Mouse (Mus musculus): ENCODE measurements at regions not wholly inside any gene's neighbourhood (a gene's known extent, or its start where the extent isn't known, plus 50 kb on each side); places are given as distances from the start of the nearest gene placed in this dataset.

DNA sequence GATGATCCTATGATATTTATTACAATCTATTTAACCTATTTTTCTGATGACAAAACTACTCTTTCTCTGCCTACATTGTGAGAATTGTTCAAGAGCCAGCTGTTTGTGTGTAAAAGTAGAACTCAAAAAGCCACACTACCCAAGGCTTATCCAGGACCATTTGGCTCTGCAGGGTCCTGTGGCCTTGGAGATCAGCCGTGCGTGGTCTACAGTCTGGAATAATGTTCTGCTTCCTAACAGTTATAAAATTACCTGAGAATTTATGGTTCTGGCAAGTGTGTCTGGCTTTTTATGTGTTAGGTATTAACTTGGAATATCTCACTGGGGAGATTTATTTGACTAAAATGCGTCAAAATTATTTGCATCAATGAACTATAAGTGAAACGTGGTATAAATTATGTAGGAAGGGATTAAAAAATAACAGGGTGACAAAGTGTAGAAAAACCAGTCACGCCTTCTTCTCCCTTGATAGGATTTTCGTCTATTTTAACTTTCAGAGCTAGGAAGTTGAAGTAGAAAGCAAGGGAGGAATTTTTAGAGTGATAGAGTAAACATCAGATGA, 1789.0 kb upstream of the Gm7489 start:
- DNase-seq (ENCODE audit: low spot score) (no peak), ATAC-seq (ENCODE audit: extremely low read depth, insufficient number of reproducible peaks, low FRiP score, poor library complexity, severe bottlenecking) (no peak)
- Histone ChIP-seq H3K4me1 (ENCODE audit: insufficient read depth, low read depth, low read length) (no peaks in the 10 kb centered on the region), H3K4me3 (ENCODE audit: low read depth, low read length) (no peak overlapping the region), H3K27me3 (ENCODE audit: insufficient read depth, low read length) (no peaks in the 10 kb centered on the region), H3K36me3 (replicated peaks) (no peaks in the 10 kb centered on the region), H3K9me3 (replicated peaks) (no peaks in the 10 kb centered on the region)
- TF ChIP-seq GATA2 (IDR thresholded peaks at IDR 0.05; ENCODE audit: borderline replicate concordance, low read depth, low read length) (no peak), POLR2AphosphoS5 (IDR thresholded peaks at IDR 0.05; ENCODE audit: insufficient replicate concordance, low read depth, low read length) (no peak), CTCF (IDR thresholded peaks at IDR 0.05; ENCODE audit: low read depth, low read length) (no peak), TAL1 (conservative IDR thresholded peaks at IDR 0.05; ENCODE audit: low read depth, low read length) (no peak), GATA1 (IDR thresholded peaks at IDR 0.05; ENCODE audit: borderline replicate concordance, low read length) (no peak)

DNA sequence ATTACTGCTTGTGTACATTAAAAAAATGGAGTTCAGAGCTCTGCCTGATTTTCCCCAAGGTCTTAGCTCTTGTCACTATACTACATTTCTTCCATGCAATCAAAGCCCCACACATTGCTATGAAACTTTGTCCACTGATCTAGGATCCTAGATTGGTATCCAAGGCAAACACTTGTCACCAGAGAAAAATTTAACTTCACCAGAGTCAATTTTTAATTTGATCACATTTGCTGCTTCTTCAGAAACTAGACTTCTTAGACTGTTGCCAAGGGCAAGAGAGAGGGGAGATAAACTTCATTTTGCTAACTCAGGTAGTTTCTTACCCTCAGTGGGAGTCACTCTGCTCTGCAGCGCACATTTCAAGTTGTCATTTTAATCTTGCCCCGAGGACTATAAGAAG, 1775.9 kb upstream of the Gm7489 start:
- TF ChIP-seq CTCF (IDR thresholded peaks at IDR 0.05; ENCODE audit: low read depth, low read length), result no peak
- no peak for TF ChIP-seq POLR2AphosphoS5 (IDR thresholded peaks at IDR 0.05; ENCODE audit: insufficient replicate concordance, low read depth, low read length)
- TF ChIP-seq GATA2 (IDR thresholded peaks at IDR 0.05; ENCODE audit: borderline replicate concordance, low read depth, low read length), result no peak
- TF ChIP-seq GATA1 (IDR thresholded peaks at IDR 0.05; ENCODE audit: borderline replicate concordance, low read length), result no peak
- no peak for TF ChIP-seq TAL1 (conservative IDR thresholded peaks at IDR 0.05; ENCODE audit: low read depth, low read length)
- Histone ChIP-seq H3K4me3 (ENCODE audit: low read depth, low read length) (no peak overlapping the region), H3K9me3 (replicated peaks) (no peaks in the 10 kb centered on the region), H3K27me3 (ENCODE audit: insufficient read depth, low read length) (no peaks in the 10 kb centered on the region), H3K4me1 (ENCODE audit: insufficient read depth, low read depth, low read length) (no peaks in the 10 kb centered on the region), H3K36me3 (replicated peaks) (no peaks in the 10 kb centered on the region)
- ATAC-seq (ENCODE audit: extremely low read depth, insufficient number of reproducible peaks, low FRiP score, poor library complexity, severe bottlenecking), result no peak
- DNase-seq (ENCODE audit: low spot score), result no peak

- H3K36me3 ChIP-seq (replicated peaks), result no peaks in the 10 kb centered on the region
- H3K4me1 ChIP-seq (ENCODE audit: insufficient read depth, low read depth, low read length), result no peaks in the 10 kb centered on the region
- no peak for ATAC-seq (ENCODE audit: extremely low read depth, insufficient number of reproducible peaks, low FRiP score, poor library complexity, severe bottlenecking)
- TF ChIP-seq CTCF (IDR thresholded peaks at IDR 0.05; ENCODE audit: low read depth, low read length), result no peak
- no peak for TF ChIP-seq POLR2AphosphoS5 (IDR thresholded peaks at IDR 0.05; ENCODE audit: insufficient replicate concordance, low read depth, low read length)
- TF ChIP-seq TAL1 (conservative IDR thresholded peaks at IDR 0.05; ENCODE audit: low read depth, low read length), result no peak
- TF ChIP-seq GATA2 (IDR thresholded peaks at IDR 0.05; ENCODE audit: borderline replicate concordance, low read depth, low read length), result no peak
- TF ChIP-seq GATA1 (IDR thresholded peaks at IDR 0.05; ENCODE audit: borderline replicate concordance, low read length), result no peak
- no peaks in the 10 kb centered on the region for H3K9me3 ChIP-seq (replicated peaks)
- no peak overlapping the region for H3K4me3 ChIP-seq (ENCODE audit: low read depth, low read length)
- DNase-seq (ENCODE audit: low spot score), result no peak
- no peaks in the 10 kb centered on the region for H3K27me3 ChIP-seq (ENCODE audit: insufficient read depth, low read length)
Observed at GRCm38 (mm10) chr15:52114368-52115036, 1770.2 kb upstream of the Gm7489 start.

- no peak for TF ChIP-seq GATA1 (IDR thresholded peaks at IDR 0.05; ENCODE audit: borderline replicate concordance, low read length)
- ATAC-seq (ENCODE audit: extremely low read depth, insufficient number of reproducible peaks, low FRiP score, poor library complexity, severe bottlenecking) (peak; percentile 45), DNase-seq (ENCODE audit: low spot score) (no peak)
- no peaks in the 10 kb centered on the region for H3K9me3 ChIP-seq (replicated peaks)
- no peaks in the 10 kb centered on the region; the same call in 1 of the 2 replicates for H3K27me3 ChIP-seq (ENCODE audit: insufficient read depth, low read length)
- no peaks in the 10 kb centered on the region for H3K4me1 ChIP-seq (ENCODE audit: insufficient read depth, low read depth, low read length)
- no peak overlapping the region for H3K4me3 ChIP-seq (ENCODE audit: low read depth, low read length)
- H3K36me3 ChIP-seq (replicated peaks), result no peaks in the 10 kb centered on the region
Observed at GRCm38 (mm10) chr15:52136693-52137092, 1748.0 kb upstream of the Gm7489 start.

DNA sequence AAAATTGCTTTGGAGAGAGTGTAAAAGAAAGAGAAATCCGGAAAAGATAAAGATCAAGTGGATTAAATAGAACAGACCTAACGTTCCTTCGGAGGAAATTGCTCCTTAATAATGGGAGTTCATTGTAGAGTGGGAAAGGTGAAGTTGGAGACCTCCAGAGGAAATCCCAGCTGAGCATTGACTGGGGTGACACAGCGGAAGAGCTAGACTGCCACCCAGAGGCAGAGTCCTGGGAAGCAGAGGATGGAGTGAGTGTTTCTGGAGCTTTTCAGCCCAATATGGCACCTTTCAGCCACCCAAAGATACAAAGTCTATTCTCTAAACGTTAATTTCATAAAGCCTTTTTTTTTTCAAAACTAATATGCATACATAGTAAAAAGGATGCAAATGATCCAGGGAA, 1731.3 kb upstream of the Gm7489 start:
- DNase-seq (ENCODE audit: low spot score) (no peak), ATAC-seq (ENCODE audit: extremely low read depth, insufficient number of reproducible peaks, low FRiP score, poor library complexity, severe bottlenecking) (no peak)
- TF ChIP-seq GATA2 (IDR thresholded peaks at IDR 0.05; ENCODE audit: borderline replicate concordance, low read depth, low read length) (no peak), CTCF (IDR thresholded peaks at IDR 0.05; ENCODE audit: low read depth, low read length) (no peak), TAL1 (conservative IDR thresholded peaks at IDR 0.05; ENCODE audit: low read depth, low read length) (no peak)
- H3K4me1 ChIP-seq (ENCODE audit: insufficient read depth, low read depth, low read length), result no peaks in the 10 kb centered on the region
- no peaks in the 10 kb centered on the region for H3K36me3 ChIP-seq (replicated peaks)
- H3K27me3 ChIP-seq (ENCODE audit: insufficient read depth, low read length), result peaks cover 3% of the 10 kb centered on the region; the same call in 1 of the 2 replicates
- H3K4me3 ChIP-seq (ENCODE audit: low read depth, low read length), result no peak overlapping the region
- no peaks in the 10 kb centered on the region for H3K9me3 ChIP-seq (replicated peaks)

DNA sequence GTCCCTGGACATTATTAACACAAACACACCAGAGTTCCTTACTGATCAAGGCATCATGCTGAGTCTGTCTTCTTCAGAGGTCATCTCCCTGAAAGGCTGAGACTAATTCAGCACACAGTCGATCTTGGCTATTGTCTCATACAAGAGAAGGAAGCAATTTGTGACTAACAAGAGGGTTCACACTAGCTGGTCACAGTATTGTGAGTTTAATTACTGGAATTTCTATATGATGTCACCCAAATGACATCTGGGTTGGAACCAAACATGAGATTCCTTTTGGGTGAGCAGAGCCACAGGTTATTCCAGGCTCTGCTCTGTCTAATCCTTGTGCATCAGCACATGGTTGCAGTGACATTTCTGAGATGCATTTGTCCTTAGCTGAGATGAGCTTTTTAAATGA, 1728.9 kb upstream of the Gm7489 start:
- ATAC-seq (ENCODE audit: extremely low read depth, insufficient number of reproducible peaks, low FRiP score, poor library complexity, severe bottlenecking), result no peak
- peaks cover 9% of the 10 kb centered on the region; the same call in 1 of the 2 replicates for H3K27me3 ChIP-seq (ENCODE audit: insufficient read depth, low read length)
- H3K9me3 ChIP-seq (replicated peaks), result no peaks in the 10 kb centered on the region
- no peaks in the 10 kb centered on the region for H3K4me1 ChIP-seq (ENCODE audit: insufficient read depth, low read depth, low read length)
- H3K4me3 ChIP-seq (ENCODE audit: low read depth, low read length), result no peak overlapping the region
- TF ChIP-seq TAL1 (conservative IDR thresholded peaks at IDR 0.05; ENCODE audit: low read depth, low read length) (no peak), CTCF (IDR thresholded peaks at IDR 0.05; ENCODE audit: low read depth, low read length) (no peak), POLR2AphosphoS5 (IDR thresholded peaks at IDR 0.05; ENCODE audit: insufficient replicate concordance, low read depth, low read length) (no peak), GATA1 (IDR thresholded peaks at IDR 0.05; ENCODE audit: borderline replicate concordance, low read length) (no peak), GATA2 (IDR thresholded peaks at IDR 0.05; ENCODE audit: borderline replicate concordance, low read depth, low read length) (no peak)
- H3K36me3 ChIP-seq (replicated peaks), result no peaks in the 10 kb centered on the region
- no peak for DNase-seq (ENCODE audit: low spot score)
